Mouse (Mus musculus) ovary, adult 2 months (tissue): ENCODE data around the gene Kctd10. TPM values are rescaled to one million over a fixed set of nuclear protein-coding genes. Genes with fewer than 3 reads are reported as not detected.

Source experiments
- polyA plus RNA-seq: library from polyadenylated mRNA; depleted of rRNA; stranded (reverse); fragments of >200 nt; gene quantifications from 2 replicates; pipeline ENCODE4 v1.2.3, GENCODE M21; 2012; rRNA removed

The Kctd10 gene
- 123 and 135 TPM in 2 replicates for polyA plus RNA-seq

GRCm38 (mm10) chr5:114380209-114381012, at the start of gene Kctd10, which contains the start of gene Ube3b:
Gene Kctd10, minus strand, starts transcription at chr5:114380508.
Gene Ube3b, plus strand, starts transcription at chr5:114380607.

Other genes starting within 250 kb of the Kctd10 start
- gene Acacb, start 234.0 kb downstream of the Kctd10 start, polyA plus RNA-seq = 30.3 and 32.6 TPM in 2 replicates
- gene Foxn4, start 106.7 kb downstream of the Kctd10 start, polyA plus RNA-seq = 0.92 and 2.1 TPM in 2 replicates
- gene Myo1h, start 91.3 kb downstream of the Kctd10 start, polyA plus RNA-seq = 1.1 and 2.1 TPM in 2 replicates
- gene Ube3b, start 99 bp upstream of the Kctd10 start, polyA plus RNA-seq = 90.5 and 103 TPM in 2 replicates
- 20.7 and 21.7 TPM in 2 replicates for gene Mmab, start 63.6 kb upstream of the Kctd10 start, polyA plus RNA-seq
- gene Mvk, start 63.8 kb upstream of the Kctd10 start, polyA plus RNA-seq = 57.3 and 65.5 TPM in 2 replicates
- gene Fam222a, start 187.5 kb upstream of the Kctd10 start, polyA plus RNA-seq = 47.0 and 63.6 TPM in 2 replicates